ENCODE assay signal across 9 mouse cellular contexts in the genomic region with DNA sequence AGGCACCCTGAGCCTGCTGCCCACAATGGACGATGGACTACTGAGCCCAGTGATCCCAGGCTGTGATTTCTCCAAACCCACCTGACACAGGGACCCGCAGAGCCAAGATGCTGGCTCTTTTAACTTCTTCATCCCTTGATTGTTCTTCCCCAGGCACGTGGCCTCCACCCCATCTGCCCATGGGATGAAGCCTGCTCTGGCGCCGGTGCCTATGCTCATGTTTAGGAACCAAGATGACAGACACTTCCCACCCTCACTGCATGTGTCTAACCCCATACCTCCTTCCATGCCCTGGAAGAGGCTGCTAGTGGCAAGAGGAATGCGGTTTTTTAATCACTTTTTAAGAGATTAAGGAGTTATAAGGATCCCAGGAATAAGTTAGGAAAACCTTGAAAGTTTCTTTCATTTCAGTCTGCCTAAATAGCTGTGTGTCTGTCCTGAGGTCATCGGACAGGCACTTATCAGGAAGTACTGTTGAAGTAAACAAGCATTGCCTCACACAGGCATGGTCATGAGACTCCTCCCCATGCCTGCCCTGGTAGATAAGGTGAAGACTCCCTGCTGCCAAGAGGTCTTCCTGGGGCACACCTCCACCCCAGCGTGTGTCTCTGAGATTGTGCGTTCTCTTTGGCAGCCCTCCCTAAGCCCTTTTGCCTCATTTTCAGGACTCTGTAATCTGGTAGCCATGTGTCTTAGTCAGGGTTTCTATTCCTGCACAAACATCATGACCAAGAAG. TPM values are rescaled to one million over a fixed set of nuclear protein-coding genes. Genes with fewer than 3 reads are reported as not detected.
DNase-seq lines count a peak whose midpoint lies in the region; ATAC-seq and TF ChIP-seq lines count a peak whose summit lies in the region.
"Had no signal": no experiment of that assay in that cellular context is flagged by ENCODE, and none has a peak within 500 bp of the region (broad histone marks: within the 10 kb centered on the region; RNA-seq: fewer than 3 reads in every experiment).

No protein-coding gene starts in this region.

- H3K4me2 ChIP-seq in heart, embryonic 11.5 days = peak overlapping the region; percentile 19; the same call in 1 of the 2 replicates
- no peak overlapping the region for H3K4me2 ChIP-seq in hindbrain, embryonic 11.5 days (replicated peaks; ENCODE audit: low read depth, low read length)
- no peak overlapping the region for H3K4me2 ChIP-seq in kidney, embryonic 14.5 days (replicated peaks; ENCODE audit: low read depth, low read length)

- H3K9ac ChIP-seq in heart, embryonic 11.5 days (ENCODE audit: low read depth, low read length) = no peak overlapping the region
- no peak overlapping the region for H3K9ac ChIP-seq in hindbrain, embryonic 11.5 days (ENCODE audit: low read depth, low read length)
- H3K9ac ChIP-seq in kidney, embryonic 14.5 days (ENCODE audit: low read depth, low read length) = no peak overlapping the region

- TF ChIP-seq POLR2A in testis, adult 2 months (IDR thresholded peaks at IDR 0.05; ENCODE audit: control insufficient read depth, low read depth, low read length) = no peak

- no peak for TF ChIP-seq CTCF in testis, adult 2 months (IDR thresholded peaks at IDR 0.05; ENCODE audit: control insufficient read depth, insufficient read depth, insufficient replicate concordance, low read depth, low read length)

- H3K27ac ChIP-seq in testis, adult 2 months (ENCODE audit: control insufficient read depth, insufficient read depth, low read depth, low read length) = peak overlapping the region; percentile 39; the same call in 1 of the 2 replicates
- H3K27ac ChIP-seq in heart, embryonic 11.5 days (ENCODE audit: low read depth, low read length) = peak overlapping the region; percentile 59; the same call in 1 of the 2 replicates
- no peak overlapping the region for H3K27ac ChIP-seq in hindbrain, embryonic 11.5 days (ENCODE audit: low read depth, low read length)
- no peak overlapping the region for H3K27ac ChIP-seq in kidney, embryonic 14.5 days (ENCODE audit: low read depth, low read length)

- no peaks in the 10 kb centered on the region for H3K9me3 ChIP-seq in heart, embryonic 11.5 days (replicated peaks; ENCODE audit: control insufficient read depth, low read length)
- no peaks in the 10 kb centered on the region for H3K9me3 ChIP-seq in hindbrain, embryonic 11.5 days (ENCODE audit: control insufficient read depth, low read length)
- H3K9me3 ChIP-seq in kidney, embryonic 14.5 days (ENCODE audit: control insufficient read depth, low read length) = no peaks in the 10 kb centered on the region

- H3K4me3 ChIP-seq in testis, adult 2 months (ENCODE audit: control insufficient read depth, low read depth, low read length) = no peak overlapping the region
- H3K4me3 ChIP-seq in heart, embryonic 11.5 days (ENCODE audit: low read depth, low read length) = no peak overlapping the region
- no peak overlapping the region for H3K4me3 ChIP-seq in hindbrain, embryonic 11.5 days (ENCODE audit: low read depth, low read length)
- H3K4me3 ChIP-seq in kidney, embryonic 14.5 days (ENCODE audit: low read length) = no peak overlapping the region

- no peak for DNase-seq in testis, postnatal 10 days (ENCODE audit: low spot score)
- DNase-seq in lung, postnatal 10 days = peak; percentile 51
- peak; percentile 86 for DNase-seq in yolk sac, embryonic 10.5 days (ENCODE audit: low spot score)
- DNase-seq in hindbrain, embryonic 11.5 days (ENCODE audit: low spot score) = no peak

- peak; percentile 91 for ATAC-seq in heart, embryonic 11.5 days (replicated peaks; ENCODE audit: insufficient number of reproducible peaks, low FRiP score, low TSS enrichment)
- no peak for ATAC-seq in hindbrain, embryonic 11.5 days (ENCODE audit: low FRiP score)
- ATAC-seq in cerebellum, adult (ENCODE audit: insufficient number of reproducible peaks, low FRiP score, low TSS enrichment) = no peak
- no peak for ATAC-seq in kidney, embryonic 14.5 days (ENCODE audit: low FRiP score, low TSS enrichment)
- ATAC-seq: midbrain, embryonic 16.5 days had no signal

- H3K27me3 ChIP-seq in testis, adult 2 months (ENCODE audit: control insufficient read depth, insufficient read depth, low read length) = no peaks in the 10 kb centered on the region
- no peaks in the 10 kb centered on the region for H3K27me3 ChIP-seq in heart, embryonic 11.5 days (ENCODE audit: control insufficient read depth, insufficient read depth, low read length)
- no peaks in the 10 kb centered on the region for H3K27me3 ChIP-seq in hindbrain, embryonic 11.5 days (ENCODE audit: control insufficient read depth, insufficient read depth, low read length)
- H3K27me3 ChIP-seq in kidney, embryonic 14.5 days (ENCODE audit: control insufficient read depth, insufficient read depth, low read length) = no peaks in the 10 kb centered on the region

- H3K4me1 ChIP-seq in testis, adult 2 months (ENCODE audit: control insufficient read depth, insufficient read depth, low read length) = 0 out of 2 replicates have a peak, but pooled peaks cover 2% of the 10 kb centered on the region
- H3K4me1 ChIP-seq in heart, embryonic 11.5 days (ENCODE audit: control insufficient read depth, insufficient read depth, low read length) = peaks cover 12% of the 10 kb centered on the region; the same call in 1 of the 2 replicates
- no peaks in the 10 kb centered on the region for H3K4me1 ChIP-seq in hindbrain, embryonic 11.5 days (replicated peaks; ENCODE audit: control insufficient read depth, insufficient read depth, low read length)
- no peaks in the 10 kb centered on the region for H3K4me1 ChIP-seq in kidney, embryonic 14.5 days (ENCODE audit: control insufficient read depth, insufficient read depth, low read length)

- WGBS in heart, embryonic 11.5 days (ENCODE audit: insufficient replicate concordance) = 52% methylated on average over 9 of the region's 9 CpGs
- WGBS in hindbrain, embryonic 11.5 days = 88% methylated on average over 9 of the region's 9 CpGs
- 91% methylated on average over 9 of the region's 9 CpGs for WGBS in kidney, embryonic 14.5 days

- no peaks in the 10 kb centered on the region for H3K36me3 ChIP-seq in testis, adult 2 months (ENCODE audit: control insufficient read depth, insufficient read depth, low read length)
- no peaks in the 10 kb centered on the region for H3K36me3 ChIP-seq in heart, embryonic 11.5 days (ENCODE audit: control insufficient read depth, insufficient read depth, low read length)
- H3K36me3 ChIP-seq in hindbrain, embryonic 11.5 days (ENCODE audit: control insufficient read depth, insufficient read depth, low read length) = no peaks in the 10 kb centered on the region
- peaks cover 3% of the 10 kb centered on the region; the same call in 1 of the 2 replicates for H3K36me3 ChIP-seq in kidney, embryonic 14.5 days (ENCODE audit: control insufficient read depth, insufficient read depth, low read length)

RNA-seq across cellular contexts. Expression of a gene that starts 8.8 kb away (rescaled TPM):
- polyA plus RNA-seq in testis, adult 2 months (2012; rRNA removed) = 2.4 and 2.7 TPM in 2 replicates
- 15.3 and 18.0 TPM in 2 replicates for polyA plus RNA-seq in heart, embryonic 11.5 days (2014; fragmentation: Nextera tagmentation; extraction: Ambion mirVana)
- 18.0 and 20.0 TPM in 2 replicates for polyA plus RNA-seq in hindbrain, embryonic 11.5 days (2014; fragmentation: Nextera tagmentation; extraction: Ambion mirVana)
- polyA plus RNA-seq in kidney, embryonic 14.5 days (2014; fragmentation: Nextera tagmentation; extraction: Ambion mirVana) = 17.3 and 18.2 TPM in 2 replicates

Comparison
In these comparisons a context has a peak if more than half of its experiments do, and no peak if none do; other contexts are left out.
1. H3K27ac ChIP-seq: peak in testis, adult 2 months (single experiment) and heart, embryonic 11.5 days (single experiment); none in hindbrain, embryonic 11.5 days (single experiment) and kidney, embryonic 14.5 days (single experiment).
2. DNase-seq: peak in lung, postnatal 10 days (single experiment) and yolk sac, embryonic 10.5 days (single experiment); none in testis, postnatal 10 days (single experiment) and hindbrain, embryonic 11.5 days (single experiment).